Mouse (Mus musculus): ENCODE measurements around the gene Sox8. TPM values are rescaled to one million over a fixed set of nuclear protein-coding genes. Genes with fewer than 3 reads are reported as not detected.
A peak's percentile ranks its signal among the peaks of the same experiment; 100 is the strongest.

Gene Sox8
- total and polyA plus RNA-seq, 2 experiments from 2014 or later, result 22.6 to 26.6 TPM

- DNase-seq, result no peak
- Histone ChIP-seq H3K4me2 (ENCODE audit: low read depth) (peak overlapping the region; percentile 96), H3K4me1 (ENCODE audit: insufficient read depth) (peaks cover 5% of the 10 kb centered on the region; the same call in 1 of the 2 replicates), H3K36me3 (ENCODE audit: insufficient read depth) (no peaks in the 10 kb centered on the region), H3K9ac (peak overlapping the region; percentile 62), H3K9me3 (ENCODE audit: low read length) (no peaks in the 10 kb centered on the region), H3K27me3 (ENCODE audit: insufficient read depth, low read length) (no peaks in the 10 kb centered on the region; the same call in 1 of the 2 replicates), H3K27ac (ENCODE audit: low read depth, low read length) (no peak overlapping the region), H3K4me3 (ENCODE audit: low read depth, low read length) (peak overlapping the region; percentile 53)
- ATAC-seq, result no peak
- TF ChIP-seq CTCF (IDR thresholded peaks at IDR 0.05; ENCODE audit: low read depth), result no peak
- 10% methylated on average over 8 of the region's 8 CpGs for WGBS
Measured at GRCm38 (mm10) chr17:25571453-25571820, 951 bp upstream of the Sox8 start.

GRCm38 (mm10) chr17:25569833-25570647 is 446 bp downstream of the Sox8 start:
- H3K9me3 ChIP-seq (ENCODE audit: low read length), result no peaks in the 10 kb centered on the region
- peak; percentile 33 for DNase-seq
- TF ChIP-seq CTCF (IDR thresholded peaks at IDR 0.05; ENCODE audit: low read depth), result no peak
- H3K27me3 ChIP-seq (ENCODE audit: insufficient read depth, low read length), result no peaks in the 10 kb centered on the region; the same call in 1 of the 2 replicates
- H3K36me3 ChIP-seq (ENCODE audit: insufficient read depth), result no peaks in the 10 kb centered on the region
- peaks cover 5% of the 10 kb centered on the region; the same call in 1 of the 2 replicates for H3K4me1 ChIP-seq (ENCODE audit: insufficient read depth)
- H3K27ac ChIP-seq (ENCODE audit: low read depth, low read length), result peak overlapping the region; percentile 50; the same call in 1 of the 2 replicates
- peak overlapping the region; percentile 62 for H3K9ac ChIP-seq
- peak overlapping the region; percentile 96 for H3K4me2 ChIP-seq (ENCODE audit: low read depth)
- ATAC-seq, result peak; percentile 3
- WGBS, result 2% methylated on average over 53 of the region's 54 CpGs
- peak overlapping the region; percentile 53 for H3K4me3 ChIP-seq (ENCODE audit: low read depth, low read length)

- Histone ChIP-seq H3K4me3 (ENCODE audit: low read depth, low read length) (peak overlapping the region; percentile 53), H3K36me3 (ENCODE audit: insufficient read depth) (no peaks in the 10 kb centered on the region), H3K27me3 (ENCODE audit: insufficient read depth, low read length) (no peaks in the 10 kb centered on the region; the same call in 1 of the 2 replicates), H3K4me1 (ENCODE audit: insufficient read depth) (peaks cover 5% of the 10 kb centered on the region; the same call in 1 of the 2 replicates), H3K27ac (ENCODE audit: low read depth, low read length) (peak overlapping the region; percentile 54), H3K9me3 (ENCODE audit: low read length) (no peaks in the 10 kb centered on the region), H3K4me2 (ENCODE audit: low read depth) (peak overlapping the region; percentile 96), H3K9ac (peak overlapping the region; percentile 62)
- no peak for TF ChIP-seq CTCF (IDR thresholded peaks at IDR 0.05; ENCODE audit: low read depth)
- 34% methylated on average over 11 of the region's 11 CpGs for WGBS
- ATAC-seq, result no peak
- DNase-seq, result peak; percentile 33
Measured at GRCm38 (mm10) chr17:25568880-25569279, 1.6 kb downstream of the Sox8 start.

- TF ChIP-seq CTCF (IDR thresholded peaks at IDR 0.05; ENCODE audit: low read depth), result no peak
- Histone ChIP-seq H3K9me3 (ENCODE audit: low read length) (no peaks in the 10 kb centered on the region), H3K4me1 (ENCODE audit: insufficient read depth) (peaks cover 5% of the 10 kb centered on the region; the same call in 1 of the 2 replicates), H3K4me3 (ENCODE audit: low read depth, low read length) (peak overlapping the region; percentile 53), H3K27me3 (ENCODE audit: insufficient read depth, low read length) (no peaks in the 10 kb centered on the region; the same call in 1 of the 2 replicates), H3K36me3 (ENCODE audit: insufficient read depth) (no peaks in the 10 kb centered on the region), H3K4me2 (ENCODE audit: low read depth) (peak overlapping the region; percentile 96), H3K9ac (peak overlapping the region; percentile 62), H3K27ac (ENCODE audit: low read depth, low read length) (peak overlapping the region; percentile 31; the same call in 1 of the 2 replicates)
- 0 out of 2 replicates have a peak, but pooled peaks have one; percentile 5 for ATAC-seq
- no peak for DNase-seq
- 20% methylated on average over 10 of the region's 10 CpGs for WGBS
Measured at GRCm38 (mm10) chr17:25568206-25568605, 2.3 kb downstream of the Sox8 start.

GRCm38 (mm10) chr17:25567745-25568144 is 2.7 kb downstream of the Sox8 start:
- Histone ChIP-seq H3K9ac (peak overlapping the region; percentile 62), H3K27me3 (ENCODE audit: insufficient read depth, low read length) (no peaks in the 10 kb centered on the region; the same call in 1 of the 2 replicates), H3K27ac (ENCODE audit: low read depth, low read length) (peak overlapping the region; percentile 31; the same call in 1 of the 2 replicates), H3K4me3 (ENCODE audit: low read depth, low read length) (peak overlapping the region; percentile 53), H3K36me3 (ENCODE audit: insufficient read depth) (no peaks in the 10 kb centered on the region), H3K4me1 (ENCODE audit: insufficient read depth) (peaks cover 5% of the 10 kb centered on the region; the same call in 1 of the 2 replicates), H3K4me2 (ENCODE audit: low read depth) (peak overlapping the region; percentile 96), H3K9me3 (ENCODE audit: low read length) (no peaks in the 10 kb centered on the region)
- ATAC-seq (peak; percentile 25; the same call in 1 of the 2 replicates), DNase-seq (peak; percentile 87)
- peak; percentile 93 for TF ChIP-seq CTCF (IDR thresholded peaks at IDR 0.05; ENCODE audit: low read depth)
- WGBS, result 18% methylated on average over 14 of the region's 14 CpGs

GRCm38 (mm10) chr17:25567261-25567660 is 3.2 kb downstream of the Sox8 start:
- peak; percentile 26 for ATAC-seq
- peak; percentile 31 for DNase-seq
- Histone ChIP-seq H3K4me2 (ENCODE audit: low read depth) (peak overlapping the region; percentile 96), H3K4me3 (ENCODE audit: low read depth, low read length) (peak overlapping the region; percentile 53), H3K9me3 (ENCODE audit: low read length) (no peaks in the 10 kb centered on the region), H3K9ac (peak overlapping the region; percentile 62), H3K27me3 (ENCODE audit: insufficient read depth, low read length) (no peaks in the 10 kb centered on the region; the same call in 1 of the 2 replicates), H3K4me1 (ENCODE audit: insufficient read depth) (peaks cover 5% of the 10 kb centered on the region; the same call in 1 of the 2 replicates), H3K36me3 (ENCODE audit: insufficient read depth) (no peaks in the 10 kb centered on the region), H3K27ac (ENCODE audit: low read depth, low read length) (peak overlapping the region; percentile 31; the same call in 1 of the 2 replicates)
- TF ChIP-seq CTCF (IDR thresholded peaks at IDR 0.05; ENCODE audit: low read depth), result no peak
- WGBS, result 58% methylated on average over 13 of the region's 13 CpGs
